Comparison of ENCODE assay signal across 27 mouse cellular contexts in genomic region chr12:104886104-104886503, GRCm38 (mm10). TPM values are rescaled to one million over a fixed set of nuclear protein-coding genes. Genes with fewer than 3 reads are reported as not detected.
A peak's percentile ranks its signal among the peaks of the same experiment; 100 is the strongest.
DNase-seq lines count a peak whose midpoint lies in the region; ATAC-seq and TF ChIP-seq lines count a peak whose summit lies in the region.
"Had no signal": no experiment of that assay in that cellular context is flagged by ENCODE, and none has a peak within 500 bp of the region (broad histone marks: within the 10 kb centered on the region; RNA-seq: fewer than 3 reads in every experiment).

No protein-coding gene starts in this region.

- ATAC-seq in frontal cortex, adult (ENCODE audit: low TSS enrichment), result peak; percentile 85
- ATAC-seq: activated CD4-positive, CD25-positive, alpha-beta regulatory T cell, adult 4 months; CD4-positive, CD25-positive, alpha-beta regulatory T cell, adult 4 months; forebrain, embryonic 14.5 days had no signal

- H3K4me3 ChIP-seq in layer of hippocampus, adult 2 months, result no peak overlapping the region
- H3K4me3 ChIP-seq: embryonic facial prominence, embryonic 13.5 days; embryonic facial prominence, embryonic 15.5 days; erythroblast, embryonic 14.5 days; forebrain, embryonic 10.5 days; forebrain, embryonic 12.5 days had no signal

- H3K27ac ChIP-seq in layer of hippocampus, adult 2 months, result peak overlapping the region; percentile 54; the same call in 1 of the 2 replicates
- H3K27ac ChIP-seq: embryonic facial prominence, embryonic 13.5 days; embryonic facial prominence, embryonic 15.5 days; forebrain, embryonic 10.5 days; forebrain, embryonic 12.5 days had no signal

- no peak for DNase-seq in frontal cortex, postnatal 10 days (ENCODE audit: low spot score in 2 of 2)
- peak in 1 of 2 experiments; percentile 54 for DNase-seq in layer of hippocampus, adult 2 months (ENCODE audit: low spot score in 2 of 2)
- DNase-seq in layer of hippocampus, adult 9-10 months (ENCODE audit: low spot score), result no peak
- DNase-seq in left cerebral cortex, adult 18-20 months (ENCODE audit: low spot score in 2 of 2), result peak; percentile 38 to 40
- no peak for DNase-seq in left cerebral cortex, adult 11 months (ENCODE audit: low spot score)
- peak; percentile 50 for DNase-seq in brain, adult 2 months (ENCODE audit: low read depth, low spot score)
- DNase-seq: adrenal gland, adult 8-10 months; adrenal gland, postnatal 14 days; adrenal gland, postnatal 36 days; B cell, adult 2 months; cerebellum, adult 11 months; cerebellum, adult 18-20 months; cerebellum, adult 8-10 months; cerebellum, adult 9-11 months; cerebellum, postnatal 14 days; cerebellum, postnatal 36 days; embryo, embryonic 11 days had no signal

- TF ChIP-seq CTCF in layer of hippocampus, adult 2 months (conservative IDR thresholded peaks at IDR 0.05), result no peak

RNA-seq across cellular contexts. Expression of gene Clmn, which starts 21.2 kb away (rescaled TPM):
- total RNA-seq in layer of hippocampus, adult 2 months (2021), result 100 to 1,000 TPM; 103 to 108 TPM
- 10 to 100 TPM; 39.5 to 55.7 TPM for total RNA-seq in left cerebral cortex, adult 18-20 months (2021)
- total RNA-seq: CH12.LX had no signal

Comparison
In these comparisons a context has a peak if more than half of its experiments do, and no peak if none do; other contexts are left out.
1. DNase-seq: peak in left cerebral cortex, adult 18-20 months (2 of 2) and brain, adult 2 months (single experiment); none in frontal cortex, postnatal 10 days (0 of 2), layer of hippocampus, adult 9-10 months (single experiment) and left cerebral cortex, adult 11 months (single experiment).